Mouse (Mus musculus): Measurements from ENCODE around the gene Dtd1. TPM values are rescaled to one million over a fixed set of nuclear protein-coding genes. Genes with fewer than 3 reads are reported as not detected.

Dtd1 gene
- polyA plus RNA-seq, 1 experiment: 10.5 TPM

DNA sequence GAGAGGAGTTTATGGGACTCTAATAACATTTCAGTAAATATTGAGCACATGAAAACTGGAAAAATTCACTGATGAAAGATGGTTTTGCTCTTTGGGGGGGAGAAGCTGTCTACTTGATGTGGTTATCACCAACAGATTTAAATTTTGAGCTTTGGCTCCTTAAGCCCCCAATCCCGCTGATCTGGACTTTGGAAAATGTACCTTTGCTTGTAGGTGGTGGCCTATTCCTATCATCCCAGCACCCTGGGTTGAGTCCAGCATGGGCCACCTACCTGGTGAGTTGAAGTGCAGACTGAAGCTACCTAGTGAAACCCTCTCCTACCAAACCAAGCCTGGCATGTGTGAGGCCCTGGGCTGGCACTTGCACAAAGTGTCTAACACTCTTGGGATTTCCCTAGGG is 1.9 kb downstream of the Dtd1 start:
- Histone ChIP-seq H3K27me3 (ENCODE audit: control insufficient read depth, insufficient read depth, insufficient read length) (no peaks in the 10 kb centered on the region), H3ac (ENCODE audit: control insufficient read depth, insufficient read length) (no peak overlapping the region), H3K4me3 (no peak overlapping the region), H3K79me2 (ENCODE audit: control insufficient read depth, insufficient read depth) (no peaks in the 10 kb centered on the region), H3K36me3 (ENCODE audit: control insufficient read depth, insufficient read depth) (no peaks in the 10 kb centered on the region), H3K4me2 (ENCODE audit: low read depth) (no peak overlapping the region)
- TF ChIP-seq POLR2AphosphoS2 (IDR thresholded peaks at IDR 0.05; ENCODE audit: insufficient read length, low read depth) (no peak), E2F4 (IDR thresholded peaks at IDR 0.05; ENCODE audit: insufficient read depth) (no peak), REST (IDR thresholded peaks at IDR 0.05; ENCODE audit: insufficient read depth, insufficient read length) (no peak), MYOG (IDR thresholded peaks at IDR 0.05; ENCODE audit: control insufficient read depth in 1 of 3, insufficient read depth in 1 of 3, insufficient read length in 2 of 3, low read depth in 2 of 3) (no peak), TCF3 (IDR thresholded peaks at IDR 0.05; ENCODE audit: insufficient read length, low read depth) (no peak), MYOD1 (IDR thresholded peaks at IDR 0.05; ENCODE audit: control insufficient read depth in 1 of 3, insufficient read length in 2 of 3, low read depth in 2 of 3) (no peak), USF1 (IDR thresholded peaks at IDR 0.05; ENCODE audit: low read depth) (no peak), CEBPB (IDR thresholded peaks at IDR 0.05; ENCODE audit: insufficient read depth, poor library complexity, severe bottlenecking) (no peak), SRF (IDR thresholded peaks at IDR 0.05; ENCODE audit: control insufficient read depth, insufficient read length, low read depth) (no peak), TCF12 (IDR thresholded peaks at IDR 0.05; ENCODE audit: insufficient read depth, poor library complexity, severe bottlenecking) (no peak), MAX (IDR thresholded peaks at IDR 0.05; ENCODE audit: low read depth) (no peak), POLR2A (IDR thresholded peaks at IDR 0.05; ENCODE audit: insufficient read length, low read depth) (no peak)

DNA sequence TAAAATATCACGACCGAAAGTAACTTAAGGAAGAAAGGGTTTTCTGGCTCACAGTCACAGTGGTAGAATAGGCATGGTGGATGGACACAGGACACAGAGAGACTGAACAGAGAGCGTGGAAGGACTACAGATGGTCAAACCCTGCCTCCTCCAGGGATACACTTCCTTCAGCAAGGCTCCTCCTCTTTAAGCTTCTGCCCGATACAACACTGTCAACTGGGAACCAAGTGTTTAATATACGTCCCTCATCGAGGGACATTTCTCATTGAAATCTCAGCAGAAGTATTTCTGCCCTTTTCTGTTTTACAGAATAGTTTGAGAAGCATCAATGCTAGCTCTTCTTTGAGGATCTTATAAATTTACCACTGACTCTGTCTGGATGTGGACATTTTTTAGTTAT is 14.3 kb downstream of the Dtd1 start:
- Histone ChIP-seq H3K4me2 (ENCODE audit: low read depth) (no peak overlapping the region), H3ac (ENCODE audit: control insufficient read depth, insufficient read length) (no peak overlapping the region), H3K27me3 (ENCODE audit: control insufficient read depth, insufficient read depth, insufficient read length) (no peaks in the 10 kb centered on the region), H3K79me2 (ENCODE audit: control insufficient read depth, insufficient read depth) (no peaks in the 10 kb centered on the region), H3K36me3 (ENCODE audit: control insufficient read depth, insufficient read depth) (no peaks in the 10 kb centered on the region), H3K4me3 (no peak overlapping the region)
- TF ChIP-seq MYOG (IDR thresholded peaks at IDR 0.05; ENCODE audit: control insufficient read depth in 1 of 3, insufficient read depth in 1 of 3, insufficient read length in 2 of 3, low read depth in 2 of 3) (no peak), TCF12 (IDR thresholded peaks at IDR 0.05; ENCODE audit: insufficient read depth, poor library complexity, severe bottlenecking) (no peak), POLR2AphosphoS2 (IDR thresholded peaks at IDR 0.05; ENCODE audit: insufficient read length, low read depth) (no peak), REST (IDR thresholded peaks at IDR 0.05; ENCODE audit: insufficient read depth, insufficient read length) (no peak), CEBPB (IDR thresholded peaks at IDR 0.05; ENCODE audit: insufficient read depth, poor library complexity, severe bottlenecking) (no peak), POLR2A (IDR thresholded peaks at IDR 0.05; ENCODE audit: insufficient read length, low read depth) (no peak), USF1 (IDR thresholded peaks at IDR 0.05; ENCODE audit: low read depth) (no peak), SRF (IDR thresholded peaks at IDR 0.05; ENCODE audit: control insufficient read depth, insufficient read length, low read depth) (no peak), TCF3 (IDR thresholded peaks at IDR 0.05; ENCODE audit: insufficient read length, low read depth) (no peak), MAX (IDR thresholded peaks at IDR 0.05; ENCODE audit: low read depth) (no peak)

DNA sequence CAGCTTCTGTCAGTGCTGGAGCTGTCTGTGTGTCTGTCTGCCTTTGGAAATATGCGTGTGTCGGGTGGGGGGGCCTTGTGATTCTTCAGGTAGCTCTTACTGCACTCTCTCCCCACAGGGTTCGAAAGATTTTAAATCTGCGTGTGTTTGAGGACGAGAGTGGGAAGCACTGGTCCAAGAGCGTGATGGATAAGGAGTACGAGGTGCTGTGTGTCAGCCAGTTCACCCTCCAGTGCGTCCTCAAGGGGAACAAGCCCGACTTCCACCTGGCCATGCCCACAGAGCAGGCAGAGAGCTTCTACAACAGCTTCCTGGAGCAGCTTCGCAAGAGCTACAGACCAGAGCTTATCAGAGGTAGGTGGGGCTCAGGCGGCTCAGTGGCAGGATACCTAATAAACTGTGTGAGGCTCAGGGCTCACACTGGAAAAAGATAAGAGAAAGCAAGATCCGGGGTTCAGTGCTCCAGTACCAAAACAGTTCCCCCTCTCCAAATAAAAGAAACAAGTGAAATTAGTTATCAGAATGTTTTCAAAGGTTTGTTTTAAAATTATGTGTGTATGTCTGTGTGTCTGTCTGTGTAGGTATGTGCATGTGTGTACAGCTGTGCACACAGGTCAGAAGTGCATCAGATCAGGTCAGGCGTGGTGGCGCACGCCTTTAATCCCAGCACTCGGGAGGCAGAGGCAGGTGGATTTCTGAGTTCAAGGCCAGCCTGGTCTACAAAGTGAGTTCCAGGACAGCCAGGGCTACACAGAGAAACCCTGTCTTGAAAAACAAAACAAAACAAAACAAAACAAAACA is 17.6 kb downstream of the Dtd1 start:
- no peaks in the 10 kb centered on the region for H3K79me2 ChIP-seq (ENCODE audit: control insufficient read depth, insufficient read depth)
- H3ac ChIP-seq (ENCODE audit: control insufficient read depth, insufficient read length): no peak overlapping the region
- H3K4me2 ChIP-seq (ENCODE audit: low read depth): no peak overlapping the region
- no peak overlapping the region for H3K4me3 ChIP-seq
- H3K36me3 ChIP-seq (ENCODE audit: control insufficient read depth, insufficient read depth): no peaks in the 10 kb centered on the region
- no peak for TF ChIP-seq USF1 (IDR thresholded peaks at IDR 0.05; ENCODE audit: low read depth)
- TF ChIP-seq TCF3 (IDR thresholded peaks at IDR 0.05; ENCODE audit: insufficient read length, low read depth): no peak
- TF ChIP-seq SRF (IDR thresholded peaks at IDR 0.05; ENCODE audit: control insufficient read depth, insufficient read length, low read depth): no peak
- no peak for TF ChIP-seq E2F4 (IDR thresholded peaks at IDR 0.05; ENCODE audit: insufficient read depth)
- TF ChIP-seq POLR2AphosphoS2 (IDR thresholded peaks at IDR 0.05; ENCODE audit: insufficient read length, low read depth): no peak
- no peak for TF ChIP-seq POLR2A (IDR thresholded peaks at IDR 0.05; ENCODE audit: insufficient read length, low read depth)
- TF ChIP-seq REST (IDR thresholded peaks at IDR 0.05; ENCODE audit: insufficient read depth, insufficient read length): no peak
- no peak for TF ChIP-seq MYOD1 (IDR thresholded peaks at IDR 0.05; ENCODE audit: control insufficient read depth in 1 of 3, insufficient read length in 2 of 3, low read depth in 2 of 3)
- no peak for TF ChIP-seq MYOG (IDR thresholded peaks at IDR 0.05; ENCODE audit: control insufficient read depth in 1 of 3, insufficient read depth in 1 of 3, insufficient read length in 2 of 3, low read depth in 2 of 3)
- H3K27me3 ChIP-seq (ENCODE audit: control insufficient read depth, insufficient read depth, insufficient read length): no peaks in the 10 kb centered on the region

DNA sequence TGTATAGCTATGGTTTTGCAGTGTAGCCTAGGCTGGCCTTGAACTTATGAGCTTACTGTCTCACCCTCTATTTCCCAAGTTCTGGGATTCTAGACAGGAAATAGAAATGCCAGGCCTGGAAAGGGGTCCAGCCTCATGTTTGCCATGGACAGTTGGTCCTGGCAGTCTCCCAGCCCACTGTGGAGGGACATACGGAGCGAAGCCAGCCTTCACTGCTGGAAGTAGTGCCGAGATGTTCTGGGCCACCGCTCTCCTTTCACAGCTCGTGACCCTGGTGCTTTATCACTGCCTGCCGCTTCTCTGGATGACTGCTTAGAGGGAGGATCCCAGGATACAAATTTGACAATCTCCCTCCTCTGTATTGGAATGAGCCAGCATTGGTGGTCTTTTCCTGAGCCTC is 21.8 kb downstream of the Dtd1 start:
- Histone ChIP-seq H3ac (ENCODE audit: control insufficient read depth, insufficient read length) (no peak overlapping the region), H3K4me2 (ENCODE audit: low read depth) (no peak overlapping the region), H3K4me3 (no peak overlapping the region), H3K36me3 (ENCODE audit: control insufficient read depth, insufficient read depth) (no peaks in the 10 kb centered on the region), H3K79me2 (ENCODE audit: control insufficient read depth, insufficient read depth) (no peaks in the 10 kb centered on the region), H3K27me3 (ENCODE audit: control insufficient read depth, insufficient read depth, insufficient read length) (no peaks in the 10 kb centered on the region)
- TF ChIP-seq POLR2AphosphoS2 (IDR thresholded peaks at IDR 0.05; ENCODE audit: insufficient read length, low read depth) (no peak), TCF3 (IDR thresholded peaks at IDR 0.05; ENCODE audit: insufficient read length, low read depth) (no peak)

DNA sequence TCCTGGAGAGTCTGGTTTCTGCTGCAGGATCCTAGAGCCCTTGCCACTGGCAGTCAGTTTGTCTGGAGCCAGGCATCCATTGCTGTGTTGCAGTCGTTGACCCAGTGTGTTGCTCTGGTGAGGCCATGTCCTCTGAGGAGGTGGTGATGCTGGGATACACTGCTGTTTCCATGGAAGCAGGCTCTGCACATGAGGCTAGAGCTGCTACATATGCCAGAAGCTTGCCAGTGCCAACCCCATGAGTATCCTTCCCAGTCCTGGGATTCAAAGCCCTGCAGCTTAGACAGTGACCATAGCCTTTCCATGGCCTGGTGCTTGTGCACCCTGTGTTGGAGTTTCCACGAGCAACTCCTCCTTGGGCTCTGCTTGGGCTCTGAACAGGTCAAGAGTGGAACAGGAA is 33.9 kb downstream of the Dtd1 start:
- no peak overlapping the region for H3K4me2 ChIP-seq (ENCODE audit: low read depth)
- no peak overlapping the region for H3ac ChIP-seq (ENCODE audit: control insufficient read depth, insufficient read length)
- H3K36me3 ChIP-seq (ENCODE audit: control insufficient read depth, insufficient read depth): no peaks in the 10 kb centered on the region
- H3K4me3 ChIP-seq: no peak overlapping the region
- TF ChIP-seq POLR2AphosphoS2 (IDR thresholded peaks at IDR 0.05; ENCODE audit: insufficient read length, low read depth) (no peak), SRF (IDR thresholded peaks at IDR 0.05; ENCODE audit: control insufficient read depth, insufficient read length, low read depth) (no peak), MYOG (IDR thresholded peaks at IDR 0.05; ENCODE audit: control insufficient read depth in 1 of 3, insufficient read depth in 1 of 3, insufficient read length in 2 of 3, low read depth in 2 of 3) (no peak), MYOD1 (IDR thresholded peaks at IDR 0.05; ENCODE audit: control insufficient read depth in 1 of 3, insufficient read length in 2 of 3, low read depth in 2 of 3) (no peak), TCF3 (IDR thresholded peaks at IDR 0.05; ENCODE audit: insufficient read length, low read depth) (no peak), CEBPB (IDR thresholded peaks at IDR 0.05; ENCODE audit: insufficient read depth, poor library complexity, severe bottlenecking) (no peak), USF1 (IDR thresholded peaks at IDR 0.05; ENCODE audit: low read depth) (no peak), MAX (IDR thresholded peaks at IDR 0.05; ENCODE audit: low read depth) (no peak), TCF12 (IDR thresholded peaks at IDR 0.05; ENCODE audit: insufficient read depth, poor library complexity, severe bottlenecking) (no peak), E2F4 (IDR thresholded peaks at IDR 0.05; ENCODE audit: insufficient read depth) (no peak)
- H3K79me2 ChIP-seq (ENCODE audit: control insufficient read depth, insufficient read depth): no peaks in the 10 kb centered on the region
- H3K27me3 ChIP-seq (ENCODE audit: control insufficient read depth, insufficient read depth, insufficient read length): no peaks in the 10 kb centered on the region
